Mouse (Mus musculus) C2C12 (cell line): ENCODE measurements around the gene Hist1h3b.

Experiments used
- CTCF ChIP-seq: IDR thresholded peaks from one replicate; pipeline ENCODE4 v1.5.1; 2011; ENCODE audit not compliant: control insufficient read depth, insufficient read depth, insufficient read length
- USF1 ChIP-seq: IDR thresholded peaks from one replicate; pipeline ENCODE4 v1.6.1; 2011; ENCODE audit warnings: low read depth, mild to moderate bottlenecking, control low read depth, moderate library complexity

DNA sequence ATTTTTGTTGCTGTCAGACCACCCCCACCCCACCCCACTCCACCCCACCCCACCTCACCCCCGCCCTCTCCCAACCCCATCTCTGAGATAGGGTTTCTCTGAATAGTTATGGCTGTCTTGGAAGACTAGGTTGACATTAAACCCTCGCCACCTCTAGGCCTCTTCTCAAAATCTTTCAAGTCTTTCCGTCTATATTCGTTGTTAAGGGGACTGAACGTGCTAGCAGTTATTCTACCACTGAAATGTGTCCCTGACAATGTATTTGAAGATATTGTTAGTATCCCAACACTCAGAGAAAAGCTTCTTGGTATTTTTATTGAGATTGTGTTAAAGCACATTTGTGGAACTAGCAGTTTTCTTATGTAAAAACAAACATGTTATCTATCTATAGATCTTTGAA is 11.2 kb upstream of the Hist1h3b start:
- TF ChIP-seq CTCF (no peak), USF1 (no peak)
